Mouse (Mus musculus): ENCODE data around the gene Grb7.

DNA sequence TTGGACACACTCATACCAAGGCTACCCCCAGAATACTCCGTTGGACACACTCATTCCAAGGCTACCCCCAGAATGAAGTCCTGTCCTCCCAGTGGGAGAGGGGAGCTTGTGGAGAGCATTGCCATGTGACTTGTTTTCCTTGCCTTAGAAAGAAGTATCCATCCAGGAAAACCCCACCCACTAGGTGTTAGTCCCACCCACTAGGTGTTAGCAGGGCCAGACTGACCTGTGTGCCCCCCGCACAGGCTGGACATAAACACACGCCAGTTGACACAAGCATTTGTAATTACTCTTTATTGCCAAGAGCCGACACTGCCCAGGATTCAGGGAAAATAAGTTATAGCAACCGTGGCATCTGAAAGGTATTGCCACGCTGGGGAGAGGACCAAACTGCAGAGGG is 8.8 kb upstream of the Grb7 start:
- TF ChIP-seq CTCF (IDR thresholded peaks at IDR 0.05; ENCODE audit: low read depth, low read length) = no peak
- TF ChIP-seq POLR2A (IDR thresholded peaks at IDR 0.05; ENCODE audit: extremely low read depth, insufficient read depth, low read length) = no peak
